ENCODE assay signal across 8 mouse cellular contexts in the genomic region with DNA sequence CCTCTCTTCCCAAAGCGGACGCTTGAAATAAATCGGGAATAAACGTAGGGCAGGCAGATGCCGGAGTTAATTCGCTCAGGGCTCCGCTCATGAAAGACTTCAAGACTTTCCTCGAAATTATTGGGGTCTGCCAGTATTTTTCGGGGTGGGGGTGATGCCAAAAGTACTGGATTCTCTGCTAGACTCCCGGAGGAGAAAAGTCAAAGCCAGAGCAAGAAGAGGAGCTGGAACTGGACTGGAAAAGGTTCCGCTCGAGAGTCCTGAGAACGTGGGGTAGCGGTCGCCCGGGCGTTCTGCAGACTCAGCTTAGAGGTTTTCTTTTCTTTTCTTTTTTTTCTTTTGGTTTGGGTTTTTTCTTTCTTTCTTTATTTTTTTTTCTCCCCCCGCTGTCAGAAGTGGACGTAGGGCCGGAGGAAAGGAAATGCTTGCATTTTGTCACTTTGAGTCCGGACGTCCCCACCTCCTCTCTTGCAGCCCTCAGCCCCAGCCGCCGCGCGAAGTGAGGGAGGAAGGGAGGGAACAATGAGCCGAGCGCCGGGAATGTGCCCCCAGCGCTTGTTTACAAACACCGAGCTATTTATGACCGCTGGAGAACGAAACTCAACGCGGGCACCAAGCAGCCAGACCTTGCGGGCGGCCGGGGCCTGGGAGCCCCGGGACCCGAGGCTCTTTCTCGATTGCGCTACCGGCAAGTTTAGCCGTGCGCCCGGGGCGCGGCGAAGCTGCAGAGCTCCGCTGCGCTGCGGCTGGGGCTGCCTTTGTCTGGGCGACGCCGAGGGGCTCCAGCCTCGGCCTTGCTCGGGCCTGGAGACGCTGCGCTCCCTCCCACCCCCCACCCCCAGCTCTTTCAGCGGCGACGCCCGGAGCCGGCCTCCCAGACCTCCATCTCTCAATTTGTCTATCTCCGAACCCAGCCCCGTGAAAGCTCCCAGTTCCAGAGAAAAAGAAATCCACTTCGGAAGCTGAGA. TPM values are rescaled to one million over a fixed set of nuclear protein-coding genes. Genes with fewer than 3 reads are reported as not detected.
DNase-seq lines count a peak whose midpoint lies in the region; ATAC-seq lines count a peak whose summit lies in the region.

No protein-coding gene starts in this region.

- H3K9me3 ChIP-seq in intestine, embryonic 15.5 days, result no peaks in the 10 kb centered on the region
- no peaks in the 10 kb centered on the region for H3K9me3 ChIP-seq in lung, embryonic 16.5 days (ENCODE audit: control insufficient read depth, low read length)

- DNase-seq in urinary bladder, adult 2 months (ENCODE audit: low spot score), result peak; percentile 59
- no peak for DNase-seq in urinary bladder, postnatal 10 days (ENCODE audit: low spot score)
- DNase-seq in cerebellum, postnatal 10 days, result peak; percentile 69 to 78
- peak; percentile 11 to 55 for DNase-seq in gastrocnemius, postnatal 36 days
- DNase-seq in splenic B cell, adult 2 months (ENCODE audit: low read depth, low spot score), result peak; percentile 17

- peak overlapping the region; percentile 93 for H3K9ac ChIP-seq in intestine, embryonic 15.5 days
- H3K9ac ChIP-seq in lung, embryonic 16.5 days (ENCODE audit: low read length), result peak overlapping the region; percentile 93

- WGBS in intestine, embryonic 15.5 days, result under 1% methylated on average over 67 of the region's 67 CpGs
- WGBS in lung, embryonic 16.5 days, result 0% methylated on average over 64 of the region's 67 CpGs

- peak overlapping the region; percentile 70 for H3K4me3 ChIP-seq in intestine, embryonic 15.5 days (replicated peaks)
- peak overlapping the region; percentile 75 for H3K4me3 ChIP-seq in lung, embryonic 16.5 days (ENCODE audit: low read length)

- peak overlapping the region; percentile 99 for H3K27ac ChIP-seq in intestine, embryonic 15.5 days
- H3K27ac ChIP-seq in lung, embryonic 16.5 days (ENCODE audit: low read length), result peak overlapping the region; percentile 99

- H3K4me1 ChIP-seq in intestine, embryonic 15.5 days (replicated peaks), result peaks cover 10% of the 10 kb centered on the region
- H3K4me1 ChIP-seq in lung, embryonic 16.5 days (replicated peaks; ENCODE audit: control insufficient read depth, insufficient read depth, low read length), result peaks cover 18% of the 10 kb centered on the region

- intact Hi-C loops in gastrocnemius, postnatal 36 days (cut with DNase I), result loop anchor here (2.0 to 10.0 kb wide), 5 partner anchors 122 to 865 kb away; no protein-coding TSS in a partner anchor

- no peaks in the 10 kb centered on the region for H3K36me3 ChIP-seq in intestine, embryonic 15.5 days
- H3K36me3 ChIP-seq in lung, embryonic 16.5 days (ENCODE audit: control insufficient read depth, insufficient read depth, low read length), result no peaks in the 10 kb centered on the region
- no peaks in the 10 kb centered on the region for H3K36me3 ChIP-seq in splenic B cell, adult 2 months (ENCODE audit: control insufficient read depth, insufficient read depth, low read length, poor library complexity, severe bottlenecking)

- H3K4me2 ChIP-seq in intestine, embryonic 15.5 days (replicated peaks), result peak overlapping the region; percentile 80
- H3K4me2 ChIP-seq in lung, embryonic 16.5 days (ENCODE audit: low read depth, low read length), result peak overlapping the region; percentile 67

- peak; percentile 31 for ATAC-seq in intestine, embryonic 15.5 days
- peak; percentile 46 for ATAC-seq in lung, embryonic 16.5 days (ENCODE audit: low read depth)
- no peak for ATAC-seq in monocyte, adult 5-6 weeks (replicated peaks; ENCODE audit: insufficient number of reproducible peaks, low FRiP score, low TSS enrichment, poor library complexity, severe bottlenecking)

- H3K27me3 ChIP-seq in intestine, embryonic 15.5 days (replicated peaks), result no peaks in the 10 kb centered on the region
- H3K27me3 ChIP-seq in lung, embryonic 16.5 days (ENCODE audit: control insufficient read depth, insufficient read depth, low read depth, low read length), result peaks cover 2% of the 10 kb centered on the region; the same call in 1 of the 2 replicates
- peaks cover 3% of the 10 kb centered on the region; the same call in 1 of the 2 replicates for H3K27me3 ChIP-seq in splenic B cell, adult 2 months (ENCODE audit: control insufficient read depth, insufficient read depth, low read length, poor library complexity, severe bottlenecking)

RNA-seq across cellular contexts. Expression of gene Meis1, which starts 0.7 kb away (rescaled TPM):
- polyA plus RNA-seq in urinary bladder, adult 2 months (2012; rRNA removed), result 127 and 134 TPM in 2 replicates
- total RNA-seq in gastrocnemius, postnatal 36 days (2021), result 1 to 10 TPM; 2.8 to 4.0 TPM
- polyA plus RNA-seq in intestine, embryonic 15.5 days (2015; fragmentation: Nextera tagmentation; extraction: Ambion mirVana), result 106 and 112 TPM in 2 replicates
- polyA plus RNA-seq in lung, embryonic 16.5 days (2015; fragmentation: Nextera tagmentation; extraction: Ambion mirVana), result 94.4 and 99.9 TPM in 2 replicates
- 6.7 to 11.1 TPM (median 10.2 TPM) in 3 replicates for total RNA-seq in monocyte, adult 5-6 weeks (2017)
